12 mouse cellular contexts compared by ENCODE assay signal in genomic region chr4:53238314-53239259, GRCm38 (mm10).
DNase-seq lines count a peak whose midpoint lies in the region; ATAC-seq lines count a peak whose summit lies in the region.
"Had no signal": no experiment of that assay in that cellular context is flagged by ENCODE, and none has a peak within 500 bp of the region (broad histone marks: within the 10 kb centered on the region; RNA-seq: fewer than 3 reads in every experiment).

No protein-coding gene starts in this region.

- H3K4me2 ChIP-seq in hindbrain, embryonic 16.5 days (ENCODE audit: low read length), result no peak overlapping the region
- H3K4me2 ChIP-seq in liver, embryonic 11.5 days, result no peak overlapping the region
- H3K4me2 ChIP-seq in forebrain, embryonic 11.5 days (ENCODE audit: low read depth, low read length, severe bottlenecking), result no peak overlapping the region

- no peak overlapping the region for H3K4me3 ChIP-seq in hindbrain, embryonic 16.5 days (ENCODE audit: low read length)
- H3K4me3 ChIP-seq in hindbrain, embryonic 10.5 days, result no peak overlapping the region
- no peak overlapping the region for H3K4me3 ChIP-seq in liver, embryonic 11.5 days (ENCODE audit: low read depth, low read length)
- H3K4me3 ChIP-seq in forebrain, embryonic 11.5 days (ENCODE audit: low read depth, low read length), result no peak overlapping the region

- H3K4me1 ChIP-seq in hindbrain, embryonic 16.5 days (ENCODE audit: control insufficient read depth, insufficient read depth, low read depth, low read length), result no peaks in the 10 kb centered on the region
- peaks cover 20% of the 10 kb centered on the region for H3K4me1 ChIP-seq in hindbrain, embryonic 10.5 days (replicated peaks)
- peaks cover 6% of the 10 kb centered on the region; the same call in 1 of the 2 replicates for H3K4me1 ChIP-seq in liver, embryonic 11.5 days (replicated peaks; ENCODE audit: control insufficient read depth, insufficient read depth, low read length)
- H3K4me1 ChIP-seq in forebrain, embryonic 11.5 days (replicated peaks; ENCODE audit: control insufficient read depth, insufficient read depth, low read length), result no peaks in the 10 kb centered on the region

- no peaks in the 10 kb centered on the region for H3K36me3 ChIP-seq in hindbrain, embryonic 16.5 days (ENCODE audit: control insufficient read depth, insufficient read depth, low read length)
- no peaks in the 10 kb centered on the region for H3K36me3 ChIP-seq in hindbrain, embryonic 10.5 days
- H3K36me3 ChIP-seq in liver, embryonic 11.5 days (ENCODE audit: control insufficient read depth, insufficient read depth, low read length), result no peaks in the 10 kb centered on the region
- no peaks in the 10 kb centered on the region for H3K36me3 ChIP-seq in forebrain, embryonic 11.5 days (ENCODE audit: control insufficient read depth, insufficient read depth, low read length)

- no peak overlapping the region for H3K27ac ChIP-seq in hindbrain, embryonic 16.5 days (ENCODE audit: low read depth, low read length)
- no peak overlapping the region; the same call in 1 of the 2 replicates for H3K27ac ChIP-seq in hindbrain, embryonic 10.5 days
- no peak overlapping the region for H3K27ac ChIP-seq in liver, embryonic 11.5 days (ENCODE audit: low read depth, low read length)
- H3K27ac ChIP-seq in forebrain, embryonic 11.5 days (ENCODE audit: low read depth, low read length), result no peak overlapping the region

- no peak for DNase-seq in hindbrain, embryonic 10.5 days (ENCODE audit: low spot score)
- peak; percentile 88 for DNase-seq in A20 (ENCODE audit: low read depth, low spot score)
- peak; percentile 30 for DNase-seq in R1 (ENCODE audit: low read depth, low spot score)
- no peak for DNase-seq in liver, embryonic 11.5 days (ENCODE audit: low spot score)
- DNase-seq in c-Kit-positive CD71-positive TER-119-positive erythroid progenitor cells, embryonic 14.5 days (ENCODE audit: low spot score), result no peak
- DNase-seq in forebrain, embryonic 11.5 days (ENCODE audit: low spot score), result no peak
- no peak for DNase-seq in retina, postnatal 1 day
- DNase-seq: adrenal gland, postnatal 14 days; cerebellum, adult 9-10 months; kidney, adult 18-20 months; lung, postnatal 14 days had no signal

- no peaks in the 10 kb centered on the region for H3K9me3 ChIP-seq in hindbrain, embryonic 16.5 days (ENCODE audit: control insufficient read depth, low read length)
- H3K9me3 ChIP-seq in hindbrain, embryonic 10.5 days, result no peaks in the 10 kb centered on the region
- no peaks in the 10 kb centered on the region for H3K9me3 ChIP-seq in liver, embryonic 11.5 days (ENCODE audit: control insufficient read depth, low read length)
- no peaks in the 10 kb centered on the region for H3K9me3 ChIP-seq in forebrain, embryonic 11.5 days (ENCODE audit: control insufficient read depth, low read length)

- H3K9ac ChIP-seq in hindbrain, embryonic 16.5 days (ENCODE audit: low read depth, low read length), result no peak overlapping the region
- H3K9ac ChIP-seq in liver, embryonic 11.5 days (ENCODE audit: low read depth, low read length), result no peak overlapping the region
- no peak overlapping the region for H3K9ac ChIP-seq in forebrain, embryonic 11.5 days (ENCODE audit: low read length)

- ATAC-seq in hindbrain, embryonic 16.5 days, result peak; percentile 42; the same call in 1 of the 2 replicates
- ATAC-seq in liver, embryonic 11.5 days (replicated peaks; ENCODE audit: low FRiP score), result peak; percentile 61; the same call in 1 of the 2 replicates
- no peak; the same call in 1 of the 2 replicates for ATAC-seq in forebrain, embryonic 11.5 days (replicated peaks; ENCODE audit: low FRiP score)

- H3K27me3 ChIP-seq in hindbrain, embryonic 16.5 days (replicated peaks; ENCODE audit: control insufficient read depth, insufficient read depth, low read length), result no peaks in the 10 kb centered on the region
- H3K27me3 ChIP-seq in hindbrain, embryonic 10.5 days (ENCODE audit: insufficient read depth, poor library complexity, severe bottlenecking), result peaks cover 5% of the 10 kb centered on the region; the same call in 1 of the 2 replicates
- H3K27me3 ChIP-seq in liver, embryonic 11.5 days (replicated peaks; ENCODE audit: control insufficient read depth, insufficient read depth, low read length), result no peaks in the 10 kb centered on the region
- H3K27me3 ChIP-seq in forebrain, embryonic 11.5 days (ENCODE audit: control insufficient read depth, insufficient read depth, low read length), result no peaks in the 10 kb centered on the region

- 76% methylated on average over 14 of the region's 14 CpGs for WGBS in hindbrain, embryonic 16.5 days
- WGBS in hindbrain, embryonic 10.5 days, result 77% methylated on average over 14 of the region's 14 CpGs
- 64% methylated on average over 14 of the region's 14 CpGs for WGBS in liver, embryonic 11.5 days
- WGBS in forebrain, embryonic 11.5 days, result 79% methylated on average over 14 of the region's 14 CpGs

Comparison
In these comparisons a context has a peak if more than half of its experiments do, and no peak if none do; other contexts are left out.
1. DNase-seq: peak in A20 (single experiment) and R1 (single experiment); none in hindbrain, embryonic 10.5 days (single experiment), liver, embryonic 11.5 days (single experiment), c-Kit-positive CD71-positive TER-119-positive erythroid progenitor cells, embryonic 14.5 days (single experiment), forebrain, embryonic 11.5 days (single experiment) and retina, postnatal 1 day (single experiment).